Mouse (Mus musculus) limb, embryonic 14.5 days (tissue): ENCODE results near the gene Tnnc1. TPM values are rescaled to one million over a fixed set of nuclear protein-coding genes. Genes with fewer than 3 reads are reported as not detected.

Source experiments
- ATAC-seq: fragments of 200-750 bp; cut with Nextera tagmentation; 2 replicates; pipeline ENCODE4 v1.8.0; 2017; ENCODE audit warnings: low read depth, moderate number of reproducible peaks, moderate TSS enrichment; ENCODE audit not compliant: low FRiP score
- DNase-seq: peaks from one replicate; pipeline ENCODE4 v3.0.0-alpha.2; 2015; ENCODE audit warnings: low spot score
- H3K27ac ChIP-seq: fragments of 300-500 bp; sonication (generic); replicated peaks from 2 replicates; pipeline ENCODE4 v1.5.1; 2014; ENCODE audit warnings: low read depth, mild to moderate bottlenecking, low read length, moderate library complexity, mixed read lengths
- H3K27me3 ChIP-seq: fragments of 300-500 bp; sonication (generic); 2 replicates; pipeline ENCODE4 v1.6.1; 2014; ENCODE audit warnings: low read length, mixed read lengths; ENCODE audit not compliant: control insufficient read depth, insufficient read depth
- H3K36me3 ChIP-seq: fragments of 300-500 bp; sonication (generic); 2 replicates; pipeline ENCODE4 v1.6.1; 2014; ENCODE audit warnings: mild to moderate bottlenecking, low read length, moderate library complexity, mixed read lengths; ENCODE audit not compliant: control insufficient read depth, insufficient read depth
- H3K4me1 ChIP-seq: fragments of 300-500 bp; sonication (generic); 2 replicates; pipeline ENCODE4 v1.6.1; 2014; ENCODE audit warnings: antibody characterized with exemption, low read length, mixed read lengths; ENCODE audit not compliant: control insufficient read depth, insufficient read depth
- H3K4me2 ChIP-seq: fragments of 300-500 bp; sonication (generic); replicated peaks from 2 replicates; pipeline ENCODE4 v1.6.1; 2014; ENCODE audit warnings: low read depth, mild to moderate bottlenecking, low read length, moderate library complexity; ENCODE audit not compliant: severe bottlenecking
- H3K4me3 ChIP-seq: fragments of 300-500 bp; sonication (generic); replicated peaks from 2 replicates; pipeline ENCODE4 v1.5.1; 2014; ENCODE audit warnings: low read length
- H3K9ac ChIP-seq: fragments of 300-500 bp; sonication (generic); 2 replicates; pipeline ENCODE4 v1.6.1; 2014; ENCODE audit warnings: mild to moderate bottlenecking, low read depth, low read length, moderate library complexity; ENCODE audit not compliant: severe bottlenecking
- H3K9me3 ChIP-seq: fragments of 300-500 bp; sonication (generic); 2 replicates; pipeline ENCODE4 v1.6.1; 2016; ENCODE audit warnings: low read length; ENCODE audit not compliant: control insufficient read depth
- POLR2A ChIP-seq: fragments of 200-500 bp; IDR thresholded peaks from 2 replicates; pipeline ENCODE4 v1.8.0; 2012; ENCODE audit warnings: inconsistent platforms, mild to moderate bottlenecking, moderate library complexity, borderline replicate concordance; ENCODE audit not compliant: insufficient read depth, insufficient read length; ENCODE audit errors: extremely low read depth
- WGBS: fragments of 180-500 bp; shearing (Covaris S2); extraction: QIAGEN DNeasy Blood & Tissue Kit; methylation state at CpG from one replicate; pipeline ENCODE4 v1.1.7; 2014; 5-methylcytosine and 5-hydroxymethylcytosine counted together
- polyA plus RNA-seq, 2 experiments: library from polyadenylated mRNA; depleted of rRNA in 1 of 2; stranded (reverse) in 1 of 2; unstranded in 1 of 2; fragments of >200 nt; fragmentation: Nextera tagmentation in 1 of 2; extraction: Ambion mirVana in 1 of 2; gene quantifications; 2 replicates each; pipeline versions ENCODE4 v1.2.1 to v1.2.3; 2012 to 2014

The Tnnc1 gene
- polyA plus RNA-seq, 2 experiments = 458 to 483 TPM

GRCm38 (mm10) chr14:31183541-31183940, 24.6 kb upstream of the Tnnc1 start:
- Histone ChIP-seq H3K36me3 (peaks cover 100% of the 10 kb centered on the region), H3K9me3 (no peaks in the 10 kb centered on the region), H3K4me2 (no peak overlapping the region), H3K27ac (no peak overlapping the region), H3K4me3 (no peak overlapping the region), H3K27me3 (no peaks in the 10 kb centered on the region), H3K4me1 (no peaks in the 10 kb centered on the region), H3K9ac (no peak overlapping the region)
- WGBS = 91% methylated on average over 5 of the region's 5 CpGs
- no peak for TF ChIP-seq POLR2A
- DNase-seq (no peak), ATAC-seq (no peak)

- H3K9ac ChIP-seq = no peak overlapping the region
- no peak overlapping the region for H3K4me3 ChIP-seq
- H3K4me2 ChIP-seq = no peak overlapping the region
- TF ChIP-seq POLR2A = no peak
- ATAC-seq (no peak), DNase-seq (no peak)
- H3K27me3 ChIP-seq = no peaks in the 10 kb centered on the region
- H3K27ac ChIP-seq = no peak overlapping the region
- no peaks in the 10 kb centered on the region for H3K9me3 ChIP-seq
- no peaks in the 10 kb centered on the region for H3K4me1 ChIP-seq
- 93% methylated on average over 12 of the region's 12 CpGs for WGBS
- H3K36me3 ChIP-seq = peaks cover 100% of the 10 kb centered on the region
Observed at GRCm38 (mm10) chr14:31184195-31184594, 23.9 kb upstream of the Tnnc1 start.

- Histone ChIP-seq H3K9ac (no peak overlapping the region), H3K4me3 (no peak overlapping the region), H3K4me2 (no peak overlapping the region), H3K36me3 (peaks cover 100% of the 10 kb centered on the region), H3K9me3 (no peaks in the 10 kb centered on the region), H3K4me1 (no peaks in the 10 kb centered on the region), H3K27ac (no peak overlapping the region), H3K27me3 (no peaks in the 10 kb centered on the region)
- no peak for TF ChIP-seq POLR2A
- DNase-seq (no peak), ATAC-seq (no peak)
- 85% methylated on average over 4 of the region's 4 CpGs for WGBS
Observed at GRCm38 (mm10) chr14:31186656-31187055, 21.5 kb upstream of the Tnnc1 start.

- WGBS = 88% methylated on average over 6 of the region's 6 CpGs
- DNase-seq (no peak), ATAC-seq (peak; percentile 23; the same call in 1 of the 2 replicates)
- Histone ChIP-seq H3K9me3 (no peaks in the 10 kb centered on the region), H3K4me1 (no peaks in the 10 kb centered on the region), H3K4me3 (no peak overlapping the region), H3K4me2 (no peak overlapping the region), H3K36me3 (peaks cover 100% of the 10 kb centered on the region), H3K27me3 (no peaks in the 10 kb centered on the region), H3K9ac (no peak overlapping the region), H3K27ac (no peak overlapping the region)
- TF ChIP-seq POLR2A = no peak
Observed at GRCm38 (mm10) chr14:31188771-31189181, 19.3 kb upstream of the Tnnc1 start.

- ATAC-seq (no peak), DNase-seq (no peak)
- no peaks in the 10 kb centered on the region for H3K4me1 ChIP-seq
- TF ChIP-seq POLR2A = no peak
- H3K27ac ChIP-seq = no peak overlapping the region
- H3K9ac ChIP-seq = no peak overlapping the region
- no peak overlapping the region for H3K4me2 ChIP-seq
- WGBS = 81% methylated on average over 3 of the region's 3 CpGs
- no peaks in the 10 kb centered on the region for H3K27me3 ChIP-seq
- H3K9me3 ChIP-seq = no peaks in the 10 kb centered on the region
- no peak overlapping the region for H3K4me3 ChIP-seq
- peaks cover 100% of the 10 kb centered on the region for H3K36me3 ChIP-seq
Observed at GRCm38 (mm10) chr14:31189348-31189747, 18.8 kb upstream of the Tnnc1 start.

GRCm38 (mm10) chr14:31191936-31192335, 16.2 kb upstream of the Tnnc1 start:
- WGBS = 82% methylated on average over 2 of the region's 2 CpGs
- Histone ChIP-seq H3K4me3 (no peak overlapping the region), H3K4me2 (no peak overlapping the region), H3K36me3 (peaks cover 98% of the 10 kb centered on the region), H3K27me3 (no peaks in the 10 kb centered on the region), H3K4me1 (no peaks in the 10 kb centered on the region), H3K9ac (no peak overlapping the region), H3K9me3 (no peaks in the 10 kb centered on the region), H3K27ac (no peak overlapping the region)
- TF ChIP-seq POLR2A = no peak
- ATAC-seq = no peak
- DNase-seq = no peak
